Mouse (Mus musculus): ENCODE measurements around the gene Stac. TPM values are rescaled to one million over a fixed set of nuclear protein-coding genes. Genes with fewer than 3 reads are reported as not detected.

Gene Stac
- polyA plus RNA-seq (2014; fragmentation: Nextera tagmentation; extraction: Ambion mirVana): 0.28 and 0.72 TPM in 2 replicates

GRCm38 (mm10) chr9:111689680-111690483, at the start of gene Stac:
Stac (minus strand) TSS chr9:111690348.
- WGBS: 4% methylated on average over 56 of the region's 64 CpGs
- H3K27ac ChIP-seq (replicated peaks in 1 of 2; ENCODE audit: control insufficient read depth in 1 of 2, insufficient read depth in 1 of 2, low read depth in 2 of 2, low read length in 2 of 2): no peak within 1 kb of the TSS
- peak; percentile 56 for ATAC-seq (ENCODE audit: insufficient number of reproducible peaks, insufficient read depth, low FRiP score, low read depth)
- peaks cover 2 to 4% of the 10 kb centered on the region in 2 experiments; a peak in 1 of 4 replicates for H3K4me1 ChIP-seq (ENCODE audit: control insufficient read depth in 2 of 2, insufficient read depth in 2 of 2, low read length in 2 of 2)
- H3K4me3 ChIP-seq (ENCODE audit: control insufficient read depth in 1 of 2, insufficient read depth in 1 of 2, low read depth in 1 of 2, low read length in 2 of 2): peak within 1 kb of the TSS; percentile 41 to 58
- no peaks in the 10 kb centered on the region for H3K9me3 ChIP-seq (ENCODE audit: control insufficient read depth, low read length)
- peaks cover 23% of the 10 kb centered on the region for H3K27me3 ChIP-seq (ENCODE audit: control insufficient read depth, insufficient read depth, low read length)
- H3K36me3 ChIP-seq (ENCODE audit: control insufficient read depth, insufficient read depth, low read length): no peaks in the 10 kb centered on the region
- peak within 1 kb of the TSS; percentile 97 for H3K4me2 ChIP-seq (ENCODE audit: low read length)
- H3K9ac ChIP-seq (ENCODE audit: low read length): peak within 1 kb of the TSS; percentile 60

GRCm38 (mm10) chr9:111739431-111740245, 49.5 kb upstream of the Stac start:
- no peak for ATAC-seq (ENCODE audit: insufficient number of reproducible peaks, insufficient read depth, low FRiP score, low read depth)

GRCm38 (mm10) chr9:111739026-111739425, 48.9 kb upstream of the Stac start:
- no peaks in the 10 kb centered on the region for H3K36me3 ChIP-seq (ENCODE audit: control insufficient read depth, insufficient read depth, low read length)
- H3K4me3 ChIP-seq (ENCODE audit: control insufficient read depth in 1 of 2, insufficient read depth in 1 of 2, low read depth in 1 of 2, low read length in 2 of 2): no peak overlapping the region
- H3K27ac ChIP-seq (replicated peaks in 1 of 2; ENCODE audit: control insufficient read depth in 1 of 2, insufficient read depth in 1 of 2, low read depth in 2 of 2, low read length in 2 of 2): no peak overlapping the region
- ATAC-seq (ENCODE audit: insufficient number of reproducible peaks, insufficient read depth, low FRiP score, low read depth): no peak
- no peaks in the 10 kb centered on the region for H3K9me3 ChIP-seq (ENCODE audit: control insufficient read depth, low read length)
- no peak overlapping the region for H3K4me2 ChIP-seq (ENCODE audit: low read length)
- no peaks in the 10 kb centered on the region for H3K4me1 ChIP-seq (ENCODE audit: control insufficient read depth in 2 of 2, insufficient read depth in 2 of 2, low read length in 2 of 2)
- no peaks in the 10 kb centered on the region for H3K27me3 ChIP-seq (ENCODE audit: control insufficient read depth, insufficient read depth, low read length)
- 59% methylated on average over 3 of the region's 3 CpGs for WGBS
- H3K9ac ChIP-seq (ENCODE audit: low read length): no peak overlapping the region

More at GRCm38 (mm10) chr9:111739431-111740245, 49.5 kb upstream of the Stac start:
- Histone ChIP-seq H3K36me3 (ENCODE audit: control insufficient read depth, insufficient read depth, low read length) (no peaks in the 10 kb centered on the region), H3K27me3 (ENCODE audit: control insufficient read depth, insufficient read depth, low read length) (no peaks in the 10 kb centered on the region), H3K9ac (ENCODE audit: low read length) (no peak overlapping the region), H3K4me3 (ENCODE audit: control insufficient read depth in 1 of 2, insufficient read depth in 1 of 2, low read depth in 1 of 2, low read length in 2 of 2) (no peak overlapping the region), H3K4me2 (ENCODE audit: low read length) (no peak overlapping the region), H3K4me1 (ENCODE audit: control insufficient read depth in 2 of 2, insufficient read depth in 2 of 2, low read length in 2 of 2) (no peaks in the 10 kb centered on the region), H3K27ac (replicated peaks in 1 of 2; ENCODE audit: control insufficient read depth in 1 of 2, insufficient read depth in 1 of 2, low read depth in 2 of 2, low read length in 2 of 2) (no peak overlapping the region), H3K9me3 (ENCODE audit: control insufficient read depth, low read length) (no peaks in the 10 kb centered on the region)
- WGBS: 67% methylated on average over 10 of the region's 10 CpGs

- no peak for ATAC-seq (ENCODE audit: insufficient number of reproducible peaks, insufficient read depth, low FRiP score, low read depth)
- WGBS: 75% methylated on average over 2 of the region's 2 CpGs
- no peak overlapping the region for H3K4me3 ChIP-seq (ENCODE audit: control insufficient read depth in 1 of 2, insufficient read depth in 1 of 2, low read depth in 1 of 2, low read length in 2 of 2)
Measured at GRCm38 (mm10) chr9:111737796-111738195, 47.6 kb upstream of the Stac start.

GRCm38 (mm10) chr9:111735931-111736330, 45.8 kb upstream of the Stac start:
- Histone ChIP-seq H3K9ac (ENCODE audit: low read length) (no peak overlapping the region), H3K4me3 (ENCODE audit: control insufficient read depth in 1 of 2, insufficient read depth in 1 of 2, low read depth in 1 of 2, low read length in 2 of 2) (no peak overlapping the region), H3K27me3 (ENCODE audit: control insufficient read depth, insufficient read depth, low read length) (no peaks in the 10 kb centered on the region), H3K36me3 (ENCODE audit: control insufficient read depth, insufficient read depth, low read length) (no peaks in the 10 kb centered on the region), H3K4me2 (ENCODE audit: low read length) (no peak overlapping the region), H3K4me1 (ENCODE audit: control insufficient read depth in 2 of 2, insufficient read depth in 2 of 2, low read length in 2 of 2) (no peaks in the 10 kb centered on the region), H3K9me3 (ENCODE audit: control insufficient read depth, low read length) (no peaks in the 10 kb centered on the region), H3K27ac (replicated peaks in 1 of 2; ENCODE audit: control insufficient read depth in 1 of 2, insufficient read depth in 1 of 2, low read depth in 2 of 2, low read length in 2 of 2) (no peak overlapping the region)
- WGBS: 76% methylated on average over 3 of the region's 3 CpGs
- no peak for ATAC-seq (ENCODE audit: insufficient number of reproducible peaks, insufficient read depth, low FRiP score, low read depth)

More at GRCm38 (mm10) chr9:111737796-111738195, 47.6 kb upstream of the Stac start:
- H3K9ac ChIP-seq (ENCODE audit: low read length): no peak overlapping the region
- no peaks in the 10 kb centered on the region for H3K36me3 ChIP-seq (ENCODE audit: control insufficient read depth, insufficient read depth, low read length)
- H3K27me3 ChIP-seq (ENCODE audit: control insufficient read depth, insufficient read depth, low read length): no peaks in the 10 kb centered on the region
- H3K9me3 ChIP-seq (ENCODE audit: control insufficient read depth, low read length): no peaks in the 10 kb centered on the region
- H3K4me1 ChIP-seq (ENCODE audit: control insufficient read depth in 2 of 2, insufficient read depth in 2 of 2, low read length in 2 of 2): no peaks in the 10 kb centered on the region
- no peak overlapping the region for H3K4me2 ChIP-seq (ENCODE audit: low read length)
- H3K27ac ChIP-seq (replicated peaks in 1 of 2; ENCODE audit: control insufficient read depth in 1 of 2, insufficient read depth in 1 of 2, low read depth in 2 of 2, low read length in 2 of 2): no peak overlapping the region

- Histone ChIP-seq H3K9me3 (ENCODE audit: control insufficient read depth, low read length) (no peaks in the 10 kb centered on the region), H3K27ac (replicated peaks in 1 of 2; ENCODE audit: control insufficient read depth in 1 of 2, insufficient read depth in 1 of 2, low read depth in 2 of 2, low read length in 2 of 2) (no peak overlapping the region), H3K4me1 (ENCODE audit: control insufficient read depth in 2 of 2, insufficient read depth in 2 of 2, low read length in 2 of 2) (no peaks in the 10 kb centered on the region), H3K9ac (ENCODE audit: low read length) (no peak overlapping the region), H3K4me3 (ENCODE audit: control insufficient read depth in 1 of 2, insufficient read depth in 1 of 2, low read depth in 1 of 2, low read length in 2 of 2) (no peak overlapping the region), H3K4me2 (ENCODE audit: low read length) (no peak overlapping the region), H3K36me3 (ENCODE audit: control insufficient read depth, insufficient read depth, low read length) (no peaks in the 10 kb centered on the region), H3K27me3 (ENCODE audit: control insufficient read depth, insufficient read depth, low read length) (no peaks in the 10 kb centered on the region)
- WGBS: 61% methylated on average over 9 of the region's 9 CpGs
- no peak for ATAC-seq (ENCODE audit: insufficient number of reproducible peaks, insufficient read depth, low FRiP score, low read depth)
Measured at GRCm38 (mm10) chr9:111731939-111732670, 42.0 kb upstream of the Stac start.

- H3K27ac ChIP-seq (replicated peaks in 1 of 2; ENCODE audit: control insufficient read depth in 1 of 2, insufficient read depth in 1 of 2, low read depth in 2 of 2, low read length in 2 of 2): peak overlapping the region in 1 of 2 experiments; percentile 23; a peak in 1 of 4 replicates
Measured at GRCm38 (mm10) chr9:111724981-111725593, 34.9 kb upstream of the Stac start.

More at GRCm38 (mm10) chr9:111724981-111725593, 34.9 kb upstream of the Stac start:
- H3K9ac ChIP-seq (ENCODE audit: low read length): no peak overlapping the region
- no peaks in the 10 kb centered on the region for H3K27me3 ChIP-seq (ENCODE audit: control insufficient read depth, insufficient read depth, low read length)
- H3K36me3 ChIP-seq (ENCODE audit: control insufficient read depth, insufficient read depth, low read length): no peaks in the 10 kb centered on the region
- H3K4me3 ChIP-seq (ENCODE audit: control insufficient read depth in 1 of 2, insufficient read depth in 1 of 2, low read depth in 1 of 2, low read length in 2 of 2): no peak overlapping the region
- 37% methylated on average over 5 of the region's 5 CpGs for WGBS
- H3K9me3 ChIP-seq (ENCODE audit: control insufficient read depth, low read length): no peaks in the 10 kb centered on the region
- ATAC-seq (ENCODE audit: insufficient number of reproducible peaks, insufficient read depth, low FRiP score, low read depth): no peak
- H3K4me2 ChIP-seq (ENCODE audit: low read length): no peak overlapping the region
- H3K4me1 ChIP-seq (ENCODE audit: control insufficient read depth in 2 of 2, insufficient read depth in 2 of 2, low read length in 2 of 2): peaks cover 4 to 7% of the 10 kb centered on the region in 2 experiments; a peak in 3 of 4 replicates

Measured in heart, embryonic 14.5 days (tissue).